Mouse (Mus musculus) embryonic facial prominence, embryonic 11.5 days (tissue): ENCODE measurements around the gene Hoxa9. TPM values are rescaled to one million over a fixed set of nuclear protein-coding genes. Genes with fewer than 3 reads are reported as not detected.

Experiments
- ATAC-seq: fragments of 200-750 bp; cut with Nextera tagmentation; replicated peaks from 2 replicates; pipeline ENCODE4 v1.8.0; 2017; ENCODE audit warnings: low read depth; ENCODE audit not compliant: insufficient number of reproducible peaks, low FRiP score, low TSS enrichment
- DNase-seq: peaks from one replicate; pipeline ENCODE4 v3.0.0-alpha.2; 2015; ENCODE audit warnings: low spot score
- H3K27ac ChIP-seq: fragments of 300-500 bp; sonication (generic); replicated peaks from 2 replicates; pipeline ENCODE4 v1.5.1; 2014; ENCODE audit warnings: mild to moderate bottlenecking, low read depth, low read length, control low read depth
- H3K27me3 ChIP-seq: fragments of 300-500 bp; sonication (generic); 2 replicates; pipeline ENCODE4 v1.6.1; 2014; ENCODE audit warnings: mild to moderate bottlenecking, low read length, moderate library complexity, mixed read lengths; ENCODE audit not compliant: control insufficient read depth, insufficient read depth
- H3K36me3 ChIP-seq: fragments of 300-500 bp; sonication (generic); replicated peaks from 2 replicates; pipeline ENCODE4 v1.6.1; 2014; ENCODE audit warnings: low read depth, mild to moderate bottlenecking, low read length, moderate library complexity, mixed read lengths; ENCODE audit not compliant: control insufficient read depth, insufficient read depth
- H3K4me1 ChIP-seq: fragments of 300-500 bp; sonication (generic); 2 replicates; pipeline ENCODE4 v1.6.1; 2014; ENCODE audit warnings: low read length, mixed read lengths; ENCODE audit not compliant: control insufficient read depth, insufficient read depth
- H3K4me2 ChIP-seq: fragments of 300-500 bp; sonication (generic); 2 replicates; pipeline ENCODE4 v1.6.1; 2014; ENCODE audit warnings: low read depth, mild to moderate bottlenecking, control low read depth, low read length, moderate library complexity
- H3K4me3 ChIP-seq: fragments of 300-500 bp; sonication (generic); 2 replicates; pipeline ENCODE4 v1.5.1; 2014; ENCODE audit warnings: low read depth, low read length, control low read depth
- H3K9ac ChIP-seq: fragments of 300-500 bp; sonication (generic); replicated peaks from 2 replicates; pipeline ENCODE4 v1.6.1; 2014; ENCODE audit warnings: mild to moderate bottlenecking, control low read depth, low read length
- H3K9me3 ChIP-seq: fragments of 300-500 bp; sonication (generic); replicated peaks from 2 replicates; pipeline ENCODE4 v1.6.1; 2016; ENCODE audit warnings: mild to moderate bottlenecking, low read length, inconsistent platforms, mixed read lengths; ENCODE audit not compliant: control insufficient read depth
- WGBS: fragments of 180-500 bp; shearing (Covaris S2); extraction: QIAGEN DNeasy Blood & Tissue Kit; methylation state at CpG from one replicate; pipeline ENCODE4 v1.1.7; 2014; 5-methylcytosine and 5-hydroxymethylcytosine counted together
- polyA plus RNA-seq: library from polyadenylated mRNA; unstranded; fragments of >200 nt; fragmentation: Nextera tagmentation; extraction: Ambion mirVana; gene quantifications from 2 replicates; pipeline ENCODE4 v1.2.1, GENCODE M21; 2014

The Hoxa9 gene
- polyA plus RNA-seq, 1 experiment from 2014 or later, result 0.11 TPM

DNA sequence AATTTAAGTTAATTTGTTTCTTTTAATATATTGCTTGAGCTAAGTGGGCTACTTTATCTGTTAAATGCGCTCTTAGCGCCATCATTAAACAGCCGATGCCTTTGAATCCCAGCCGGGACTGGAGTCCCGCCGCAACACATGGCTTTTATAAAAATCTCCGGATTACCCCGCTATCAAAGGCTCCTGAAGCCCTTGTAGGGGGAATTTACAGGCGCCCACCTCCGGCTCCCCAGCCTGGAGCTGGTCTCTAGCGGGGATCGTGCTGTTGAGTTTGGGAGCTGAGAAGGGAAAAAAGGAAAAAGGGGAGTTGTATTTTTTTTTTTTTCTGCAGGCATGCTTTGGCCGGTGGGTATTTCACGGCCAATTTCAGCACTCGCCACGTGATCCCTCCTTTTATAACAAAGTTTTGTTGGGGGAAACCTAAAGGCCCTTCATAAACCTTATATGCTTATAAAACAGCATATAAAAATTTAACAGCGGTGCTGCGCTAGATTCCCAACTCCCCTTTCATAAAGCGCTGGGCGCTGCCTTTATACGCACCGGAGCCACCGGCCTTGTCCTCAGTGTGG, 13.7 kb upstream of the Hoxa9 start:
- no peaks in the 10 kb centered on the region for H3K9me3 ChIP-seq
- WGBS, result under 1% methylated on average over 23 of the region's 23 CpGs
- ATAC-seq (no peak), DNase-seq (no peak)
- H3K4me2 ChIP-seq, result no peak overlapping the region
- H3K36me3 ChIP-seq, result no peaks in the 10 kb centered on the region
- peaks cover 92% of the 10 kb centered on the region for H3K27me3 ChIP-seq
- no peak overlapping the region for H3K4me3 ChIP-seq
- H3K9ac ChIP-seq, result no peak overlapping the region
- 0 out of 2 replicates have a peak, but pooled peaks cover 3% of the 10 kb centered on the region for H3K4me1 ChIP-seq
- no peak overlapping the region for H3K27ac ChIP-seq

GRCm38 (mm10) chr6:52243681-52244121, 12.8 kb upstream of the Hoxa9 start:
- WGBS, result 0% methylated on average over 12 of the region's 12 CpGs
- no peak overlapping the region for H3K4me3 ChIP-seq
- no peak overlapping the region for H3K27ac ChIP-seq

GRCm38 (mm10) chr6:52242801-52243332, 12.0 kb upstream of the Hoxa9 start:
- Histone ChIP-seq H3K27me3 (peaks cover 87% of the 10 kb centered on the region), H3K9me3 (no peaks in the 10 kb centered on the region), H3K27ac (no peak overlapping the region), H3K36me3 (no peaks in the 10 kb centered on the region), H3K9ac (no peak overlapping the region), H3K4me2 (no peak overlapping the region), H3K4me1 (0 out of 2 replicates have a peak, but pooled peaks cover 3% of the 10 kb centered on the region), H3K4me3 (no peak overlapping the region)
- DNase-seq (no peak), ATAC-seq (no peak)
- 2% methylated on average over 4 of the region's 4 CpGs for WGBS

More at GRCm38 (mm10) chr6:52243681-52244121, 12.8 kb upstream of the Hoxa9 start:
- ATAC-seq (no peak), DNase-seq (no peak)
- Histone ChIP-seq H3K4me2 (no peak overlapping the region), H3K36me3 (no peaks in the 10 kb centered on the region), H3K4me1 (0 out of 2 replicates have a peak, but pooled peaks cover 3% of the 10 kb centered on the region), H3K9ac (no peak overlapping the region), H3K9me3 (no peaks in the 10 kb centered on the region), H3K27me3 (peaks cover 88% of the 10 kb centered on the region)

- Histone ChIP-seq H3K9ac (no peak overlapping the region), H3K27me3 (peaks cover 91% of the 10 kb centered on the region), H3K4me2 (no peak overlapping the region), H3K27ac (no peak overlapping the region), H3K4me1 (0 out of 2 replicates have a peak, but pooled peaks cover 3% of the 10 kb centered on the region), H3K9me3 (no peaks in the 10 kb centered on the region), H3K36me3 (no peaks in the 10 kb centered on the region), H3K4me3 (no peak overlapping the region)
- ATAC-seq (no peak), DNase-seq (no peak)
- 3% methylated on average over 9 of the region's 9 CpGs for WGBS
These were observed 10.2 kb upstream of the Hoxa9 start for GRCm38 (mm10) chr6:52241001-52241621.

DNA sequence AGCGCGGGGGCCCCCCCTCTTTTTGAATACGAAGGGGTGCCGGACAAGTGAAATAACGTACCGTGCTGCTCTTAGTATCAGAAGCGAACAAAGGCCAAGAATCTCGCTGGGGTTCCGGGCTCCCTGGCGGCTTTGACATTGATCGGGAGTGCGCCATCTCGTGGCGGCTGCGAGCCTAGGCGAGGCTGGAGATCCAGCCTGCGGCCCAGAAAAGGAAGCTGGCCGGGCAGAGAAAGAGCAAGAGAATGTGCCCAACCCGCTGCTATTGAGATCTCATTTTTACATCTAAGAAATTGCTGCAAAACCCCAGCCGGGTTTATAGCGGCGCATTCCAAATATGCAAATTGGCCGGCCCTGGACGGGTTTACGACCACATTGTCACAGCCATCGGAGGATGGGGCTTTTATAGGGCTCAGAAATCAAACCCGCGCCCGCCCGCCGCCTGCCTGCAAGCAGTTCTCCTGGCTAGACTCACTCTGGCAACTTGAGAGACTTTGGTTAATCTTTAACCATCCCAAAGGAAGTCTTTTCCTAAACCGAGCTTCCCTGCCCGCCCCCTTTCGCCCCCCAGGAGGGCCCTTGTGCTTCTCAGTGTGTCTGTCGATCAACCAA, 9.6 kb upstream of the Hoxa9 start, which contains the start of gene Hoxa10:
TSS of gene Hoxa10 (minus strand) at position 466 of the 612 bp plus-strand sequence.
- no peak within 1 kb of the TSS for H3K4me2 ChIP-seq
- ATAC-seq, result no peak

DNA sequence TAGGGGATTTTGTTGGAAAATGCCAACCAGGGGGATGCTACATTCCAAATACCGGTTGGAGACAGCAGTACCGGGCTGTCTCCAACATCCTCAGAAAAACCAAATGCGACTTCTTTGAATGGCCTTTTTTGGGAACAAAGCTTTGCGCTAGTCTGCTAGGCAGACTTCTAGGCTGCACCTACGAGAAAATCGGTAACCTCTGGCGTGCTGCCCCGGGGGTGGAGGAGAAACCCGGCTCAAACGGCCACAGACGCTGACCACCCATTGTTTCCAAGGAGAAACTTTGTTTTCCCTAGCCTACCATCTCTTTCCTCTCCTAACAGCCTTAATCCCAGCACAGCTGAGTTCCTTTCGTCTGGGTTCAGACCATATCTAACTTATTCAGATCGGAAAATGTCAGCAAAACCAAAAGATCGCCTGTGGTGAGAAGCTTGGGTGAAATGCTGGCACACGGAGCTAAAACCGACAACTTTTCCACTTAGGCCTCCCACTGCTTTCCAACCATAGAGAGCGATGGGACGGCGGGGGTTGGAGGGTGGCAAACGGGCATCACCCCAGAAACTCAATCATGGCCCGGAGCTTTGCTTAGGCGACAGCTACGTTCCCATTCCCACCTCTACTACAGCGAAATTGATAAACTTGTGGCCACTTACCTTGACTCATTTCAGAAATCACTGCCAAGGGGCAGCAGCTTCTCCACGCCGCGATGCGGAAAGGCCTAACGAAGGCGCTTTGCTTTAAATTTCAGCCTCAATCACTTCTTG, 8.9 kb upstream of the Hoxa9 start:
- H3K4me2 ChIP-seq, result no peak overlapping the region
- DNase-seq (no peak), ATAC-seq (no peak)
- H3K27me3 ChIP-seq, result peaks cover 91% of the 10 kb centered on the region
- H3K4me1 ChIP-seq, result 0 out of 2 replicates have a peak, but pooled peaks cover 3% of the 10 kb centered on the region
- no peaks in the 10 kb centered on the region for H3K9me3 ChIP-seq
- H3K36me3 ChIP-seq, result no peaks in the 10 kb centered on the region
- H3K9ac ChIP-seq, result no peak overlapping the region
- no peak overlapping the region for H3K4me3 ChIP-seq
- 1% methylated on average over 30 of the region's 30 CpGs for WGBS
- no peak overlapping the region for H3K27ac ChIP-seq

More for the DNA sequence above, 9.6 kb upstream of the Hoxa9 start, which contains the start of gene Hoxa10:
- H3K27ac ChIP-seq, result no peak within 1 kb of the TSS
- no peak within 1 kb of the TSS for H3K4me3 ChIP-seq
- peak; percentile 93 for DNase-seq
- H3K36me3 ChIP-seq, result no peaks in the 10 kb centered on the region
- 0 out of 2 replicates have a peak, but pooled peaks cover 3% of the 10 kb centered on the region for H3K4me1 ChIP-seq
- H3K27me3 ChIP-seq, result peaks cover 91% of the 10 kb centered on the region
- H3K9me3 ChIP-seq, result no peaks in the 10 kb centered on the region
- H3K9ac ChIP-seq, result no peak within 1 kb of the TSS
- WGBS, result 1% methylated on average over 35 of the region's 35 CpGs

DNA sequence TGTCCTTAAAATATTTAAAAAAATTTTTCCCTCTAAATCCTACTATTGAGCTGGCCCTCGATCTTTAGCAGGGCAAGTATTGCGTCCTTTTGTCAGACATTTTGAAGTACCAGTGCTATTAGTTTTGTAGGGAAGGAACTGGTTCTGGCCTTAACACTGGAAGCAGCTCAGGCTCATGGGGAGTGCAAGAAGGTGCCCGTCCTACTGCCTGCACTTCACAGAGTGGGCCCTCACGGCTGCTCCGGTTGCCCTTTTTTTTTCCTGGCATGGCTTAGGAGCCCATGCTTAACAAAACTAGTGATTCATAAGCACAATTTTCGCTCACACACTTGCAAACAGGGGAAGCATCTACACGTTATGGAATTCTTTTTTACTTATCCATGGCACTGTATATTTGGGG, 8.1 kb upstream of the Hoxa9 start:
- DNase-seq (no peak), ATAC-seq (no peak)
- Histone ChIP-seq H3K36me3 (no peaks in the 10 kb centered on the region), H3K27me3 (peaks cover 93% of the 10 kb centered on the region), H3K9me3 (no peaks in the 10 kb centered on the region), H3K4me1 (0 out of 2 replicates have a peak, but pooled peaks cover 3% of the 10 kb centered on the region), H3K4me3 (no peak overlapping the region), H3K27ac (no peak overlapping the region), H3K4me2 (no peak overlapping the region), H3K9ac (no peak overlapping the region)
- 3% methylated on average over 7 of the region's 7 CpGs for WGBS
